8 mouse cellular contexts compared by ENCODE assay signal in genomic region chr17:26370521-26371245, GRCm38 (mm10). TPM values are rescaled to one million over a fixed set of nuclear protein-coding genes. Genes with fewer than 3 reads are reported as not detected.
DNase-seq lines count a peak whose midpoint lies in the region; ATAC-seq and TF ChIP-seq lines count a peak whose summit lies in the region.
"Had no signal": no experiment of that assay in that cellular context is flagged by ENCODE, and none has a peak within 500 bp of the region (broad histone marks: within the 10 kb centered on the region; RNA-seq: fewer than 3 reads in every experiment).

No protein-coding gene starts in this region.

- no peak overlapping the region for H3K27ac ChIP-seq in bone marrow macrophage, adult 2 months (ENCODE audit: insufficient read depth, low read depth, low read length)
- peak overlapping the region; percentile 57; the same call in 1 of the 2 replicates for H3K27ac ChIP-seq in kidney, embryonic 16.5 days (ENCODE audit: low read length)
- no peak overlapping the region for H3K27ac ChIP-seq in thymus, adult 2 months (ENCODE audit: control insufficient read depth, insufficient read depth, low read length)
- H3K27ac ChIP-seq: liver, embryonic 15.5 days had no signal

- no peak for TF ChIP-seq CTCF in G1E (IDR thresholded peaks at IDR 0.05; ENCODE audit: low read depth, low read length)
- peak; percentile 58 for TF ChIP-seq CTCF in bone marrow macrophage, adult 2 months (IDR thresholded peaks at IDR 0.05; ENCODE audit: low read depth, low read length)
- peak; percentile 57; the same call in 1 of the 2 replicates for TF ChIP-seq CTCF in thymus, adult 2 months (IDR thresholded peaks at IDR 0.05; ENCODE audit: borderline replicate concordance, control insufficient read depth, extremely low read depth, insufficient read depth, low read length, poor library complexity)

- H3K4me3 ChIP-seq in G1E (ENCODE audit: low read depth, low read length) = no peak overlapping the region
- no peak overlapping the region for H3K4me3 ChIP-seq in bone marrow macrophage, adult 2 months (ENCODE audit: insufficient read depth, low read length)
- no peak overlapping the region for H3K4me3 ChIP-seq in kidney, embryonic 16.5 days (ENCODE audit: low read length)
- no peak overlapping the region for H3K4me3 ChIP-seq in thymus, adult 2 months (ENCODE audit: control insufficient read depth, insufficient read depth, low read length)
- H3K4me3 ChIP-seq: liver, embryonic 15.5 days had no signal

- H3K4me2 ChIP-seq in kidney, embryonic 16.5 days (replicated peaks; ENCODE audit: low read depth, low read length) = no peak overlapping the region
- H3K4me2 ChIP-seq: liver, embryonic 15.5 days had no signal

- DNase-seq in layer of hippocampus, adult 11-12 months (ENCODE audit: low spot score) = peak; percentile 61
- no peak for DNase-seq in layer of hippocampus, adult 9-10 months (ENCODE audit: low spot score)
- peak; percentile 32 for DNase-seq in G1E (ENCODE audit: low spot score)
- DNase-seq in lung, postnatal 25 days (ENCODE audit: low spot score) = peak; percentile 88
- DNase-seq in thymus, adult 2 months = peak; percentile 69

- peaks cover 47% of the 10 kb centered on the region for H3K4me1 ChIP-seq in G1E (ENCODE audit: insufficient read depth, low read depth, low read length)
- no peaks in the 10 kb centered on the region for H3K4me1 ChIP-seq in bone marrow macrophage, adult 2 months (ENCODE audit: control insufficient read depth, insufficient read depth, low read length)
- H3K4me1 ChIP-seq in kidney, embryonic 16.5 days (ENCODE audit: insufficient read depth, low read length) = peaks cover 42% of the 10 kb centered on the region
- peaks cover 32% of the 10 kb centered on the region for H3K4me1 ChIP-seq in thymus, adult 2 months (replicated peaks; ENCODE audit: control insufficient read depth, insufficient read depth, low read length)
- H3K4me1 ChIP-seq: liver, embryonic 15.5 days had no signal

- no peaks in the 10 kb centered on the region for H3K9me3 ChIP-seq in G1E (replicated peaks)
- H3K9me3 ChIP-seq in kidney, embryonic 16.5 days (ENCODE audit: low read length) = no peaks in the 10 kb centered on the region
- H3K9me3 ChIP-seq: liver, embryonic 15.5 days had no signal

- TF ChIP-seq POLR2A in bone marrow macrophage, adult 2 months (IDR thresholded peaks at IDR 0.05; ENCODE audit: borderline replicate concordance, low read depth, low read length) = no peak
- TF ChIP-seq POLR2A in thymus, adult 2 months (IDR thresholded peaks at IDR 0.05; ENCODE audit: control insufficient read depth, extremely low read depth, insufficient read depth, low read length, poor library complexity) = no peak

- no peaks in the 10 kb centered on the region for H3K36me3 ChIP-seq in G1E (replicated peaks)
- H3K36me3 ChIP-seq in kidney, embryonic 16.5 days (ENCODE audit: insufficient read depth, low read length) = no peaks in the 10 kb centered on the region
- no peaks in the 10 kb centered on the region for H3K36me3 ChIP-seq in thymus, adult 2 months (ENCODE audit: control insufficient read depth, insufficient read depth, low read length)
- H3K36me3 ChIP-seq: liver, embryonic 15.5 days had no signal

- ATAC-seq in G1E (ENCODE audit: extremely low read depth, insufficient number of reproducible peaks, low FRiP score, poor library complexity, severe bottlenecking) = no peak
- peak; percentile 31; the same call in 1 of the 2 replicates for ATAC-seq in kidney, embryonic 16.5 days (ENCODE audit: low FRiP score, low TSS enrichment)

- H3K9ac ChIP-seq in kidney, embryonic 16.5 days (replicated peaks; ENCODE audit: low read length) = no peak overlapping the region
- H3K9ac ChIP-seq: liver, embryonic 15.5 days had no signal

- peaks cover 80% of the 10 kb centered on the region for H3K27me3 ChIP-seq in G1E (ENCODE audit: insufficient read depth, low read length)
- H3K27me3 ChIP-seq in kidney, embryonic 16.5 days (ENCODE audit: insufficient read depth, low read length) = no peaks in the 10 kb centered on the region
- H3K27me3 ChIP-seq in thymus, adult 2 months (ENCODE audit: control insufficient read depth, insufficient read depth, low read length) = no peaks in the 10 kb centered on the region

- 44% methylated on average over 9 of the region's 9 CpGs for WGBS in kidney, embryonic 16.5 days
- WGBS in thymus, adult 2 months = 18% methylated on average over 9 of the region's 9 CpGs

RNA-seq across cellular contexts. Expression of gene Neurl1b, which starts 43.9 kb away (rescaled TPM):
- not detected in 2 replicates for total RNA-seq in G1E (2014; fragmentation: Nextera tagmentation)
- total RNA-seq in G1E (2017) = under 0.01 TPM in 2 replicates
- polyA plus RNA-seq in G1E (2012) = not detected in 2 replicates
- 6.6 and 7.9 TPM in 2 replicates for polyA plus RNA-seq in bone marrow macrophage, adult 2 months (2012; ENCODE audit: insufficient read depth, insufficient read length, missing spikeins)
- polyA plus RNA-seq in kidney, embryonic 16.5 days (2015; fragmentation: Nextera tagmentation; extraction: Ambion mirVana) = 1.7 and 2.4 TPM in 2 replicates
- 26.2 and 69.9 TPM in 2 replicates for polyA plus RNA-seq in thymus, adult 2 months (2012; rRNA removed)
